Mouse (Mus musculus) testis, postnatal 14 days (tissue): ENCODE data around the gene She.
"Not testable (repeated sequence)": the region's sequence is repeated elsewhere in the genome, so short reads cannot be mapped to it uniquely, and the experiment has no call there.

Source experiments
- DNase-seq: peaks from one replicate; pipeline ENCODE4 v3.0.0; 2021; ENCODE audit warnings: low spot score

Gene She

DNA sequence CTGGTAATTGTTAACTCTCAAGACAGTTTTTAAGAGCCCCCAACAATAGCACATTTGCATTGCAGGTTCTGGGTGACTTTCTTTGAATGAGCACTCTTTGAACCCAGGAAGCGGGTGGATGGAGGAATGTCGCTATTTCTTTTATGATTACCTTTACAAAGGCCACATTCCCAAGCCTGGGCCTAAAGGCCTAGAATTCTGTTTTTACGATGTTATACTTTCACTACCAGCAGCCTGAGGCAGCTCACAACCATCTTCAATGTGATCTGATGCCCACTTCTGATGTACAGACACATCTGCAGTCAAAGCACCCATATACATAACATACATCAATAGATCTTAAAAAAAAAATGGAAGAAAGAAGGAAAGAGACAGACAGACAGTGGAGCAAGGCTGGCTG lies 32.1 kb downstream of the She start:
- DNase-seq = not testable (repeated sequence)

DNA sequence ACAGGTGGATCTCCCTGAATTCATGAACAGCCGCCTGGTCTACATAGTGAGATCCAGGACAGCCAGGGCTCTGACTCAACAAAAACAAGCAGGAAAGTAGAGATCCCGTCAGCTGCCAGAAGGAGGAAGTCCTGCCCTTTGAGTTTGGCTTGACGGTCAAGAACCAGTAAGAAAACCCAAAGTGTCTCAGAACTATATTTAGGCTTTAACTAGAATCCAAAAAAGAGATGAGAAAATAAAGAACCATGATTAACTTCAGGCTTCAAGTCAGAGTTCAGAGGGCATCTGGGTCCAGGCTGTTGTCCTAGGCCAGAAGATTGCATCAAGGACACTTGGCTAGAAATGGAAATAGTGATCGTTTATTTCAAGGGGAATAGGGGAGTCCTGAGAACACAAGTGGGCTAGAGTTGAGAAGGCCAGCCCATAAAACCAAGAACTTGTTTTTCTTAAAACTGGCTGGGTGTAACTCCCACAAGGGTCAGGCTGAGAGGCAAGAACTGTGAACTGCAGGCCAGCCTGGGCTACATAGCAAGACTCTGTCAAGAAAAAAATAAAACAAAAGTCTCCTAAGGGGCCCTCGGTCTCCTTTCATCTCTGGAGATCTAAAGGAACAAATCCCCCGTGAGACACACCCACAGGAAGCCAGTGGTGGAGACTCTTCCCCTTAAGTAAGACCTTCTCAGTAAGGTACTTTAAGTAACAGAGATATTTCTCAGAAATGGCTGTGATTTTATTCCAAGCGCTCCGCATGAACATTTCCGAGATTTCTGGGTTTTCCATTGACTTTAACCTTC lies 32.7 kb downstream of the She start:
- DNase-seq = no peak

DNA sequence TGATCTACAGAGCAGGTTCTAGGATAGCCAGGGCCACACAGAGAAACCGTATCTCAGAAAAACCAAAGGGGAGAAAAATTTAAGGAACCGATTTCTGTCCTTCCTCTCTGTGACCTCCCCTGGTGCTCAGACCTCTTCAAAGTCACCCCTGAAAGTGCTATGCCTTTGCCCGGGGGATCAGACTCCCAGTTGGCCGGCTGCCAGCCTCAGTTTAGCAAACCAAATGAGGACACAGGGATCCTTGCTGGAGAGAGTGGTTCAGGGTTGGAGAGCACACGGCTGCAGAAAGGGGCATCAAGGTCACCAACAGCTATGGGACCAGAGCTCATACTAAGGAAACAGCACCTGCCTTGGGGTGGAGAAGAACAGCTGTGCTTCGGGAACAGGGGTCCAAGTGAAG lies 33.9 kb downstream of the She start:
- DNase-seq = no peak

DNA sequence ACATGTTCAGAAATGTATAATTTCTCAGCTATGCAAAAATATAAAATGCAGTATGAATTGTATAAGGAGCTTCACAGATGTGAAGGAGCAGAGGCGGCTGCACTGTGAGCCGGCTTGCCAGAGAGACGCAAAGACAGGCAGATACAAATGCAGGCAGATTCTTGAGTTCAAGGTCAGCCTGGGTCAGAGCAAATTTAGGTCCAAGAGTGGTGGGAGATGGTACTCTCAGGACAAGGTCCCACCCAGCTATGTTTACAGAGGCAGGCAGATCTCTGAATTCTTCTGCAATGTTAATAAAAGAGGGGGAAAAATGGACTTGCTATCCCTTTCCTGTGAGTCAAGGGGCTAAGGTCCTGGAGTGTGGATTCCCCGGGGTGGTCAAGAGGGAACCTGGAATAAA lies 34.6 kb downstream of the She start:
- no peak for DNase-seq

DNA sequence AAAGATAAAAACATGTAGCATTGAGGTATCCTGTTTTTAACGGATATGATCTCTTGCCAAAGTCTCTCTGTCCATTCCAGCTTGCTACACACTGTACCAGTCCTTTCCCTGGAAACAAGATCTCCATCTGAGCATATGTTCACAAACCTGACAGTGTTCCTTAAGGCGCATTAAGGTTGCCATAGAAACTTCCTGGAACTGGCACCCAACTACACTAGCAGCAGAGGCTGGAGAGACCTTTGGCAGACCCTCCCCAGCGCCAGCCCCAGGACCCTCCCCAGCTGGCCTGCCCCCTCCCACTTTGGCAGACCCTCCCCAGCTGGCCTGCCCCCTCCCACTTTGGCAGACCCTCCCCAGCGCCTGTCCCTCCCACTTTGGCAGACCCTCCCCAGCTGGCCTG lies 36.5 kb downstream of the She start:
- no peak for DNase-seq

DNA sequence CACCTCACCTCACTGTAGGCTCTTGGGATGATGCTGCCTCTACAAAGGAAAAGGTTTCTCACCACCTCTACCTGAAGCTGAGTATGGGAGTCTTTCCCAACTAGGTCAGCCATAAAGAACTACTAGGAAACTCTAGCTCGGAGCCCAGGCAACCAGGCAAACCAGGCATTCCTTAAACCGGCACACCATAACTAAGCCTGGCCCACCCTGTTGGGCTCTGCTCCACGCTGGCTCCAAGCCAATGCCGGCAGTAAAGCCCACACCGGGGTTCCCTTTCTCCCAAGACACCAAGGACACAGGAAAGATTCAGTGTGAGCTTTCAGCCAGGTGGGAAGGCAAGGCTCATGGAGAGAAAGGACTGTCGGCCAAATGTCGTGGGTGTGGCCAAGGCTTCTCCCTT lies 37.2 kb downstream of the She start:
- no peak for DNase-seq

DNA sequence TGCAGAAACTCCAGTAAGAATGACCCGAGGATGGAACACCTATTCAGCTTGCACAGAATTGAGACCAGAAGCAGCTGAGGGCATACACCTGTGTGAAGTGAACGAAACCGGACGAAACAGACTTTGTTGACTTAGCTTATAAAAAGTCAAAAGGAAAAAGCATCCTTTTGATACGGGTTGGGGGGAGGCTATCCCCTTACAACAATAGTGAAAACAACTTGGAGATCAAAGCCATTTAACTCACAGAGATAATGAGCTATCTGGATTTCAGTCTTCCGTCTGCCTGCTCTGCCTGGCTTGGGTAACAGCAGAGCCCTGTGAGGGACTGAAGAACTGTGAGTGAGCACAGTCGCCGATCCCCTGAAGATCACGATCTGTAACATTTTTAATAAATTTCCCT lies 37.8 kb downstream of the She start:
- no peak for DNase-seq

DNA sequence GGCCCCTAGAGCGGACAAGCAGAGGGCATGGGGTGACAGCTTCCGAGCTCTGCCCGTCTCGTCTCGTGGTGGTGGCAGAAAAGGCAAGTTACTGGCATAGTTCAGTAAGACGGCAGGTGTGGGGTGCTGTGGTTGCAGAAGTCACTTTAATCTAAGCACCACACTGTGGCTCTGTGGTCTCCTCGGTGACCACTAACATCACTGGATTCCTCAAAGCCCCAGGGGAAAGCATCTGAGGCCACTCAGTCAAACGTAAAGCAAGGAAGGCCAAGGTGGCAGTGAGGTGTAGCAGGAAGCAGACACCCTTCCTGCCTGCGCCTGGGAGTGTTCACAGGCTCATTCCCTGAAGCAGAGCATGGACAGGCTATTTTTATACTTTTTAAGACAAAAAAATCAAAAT lies 38.4 kb downstream of the She start:
- no peak for DNase-seq

DNA sequence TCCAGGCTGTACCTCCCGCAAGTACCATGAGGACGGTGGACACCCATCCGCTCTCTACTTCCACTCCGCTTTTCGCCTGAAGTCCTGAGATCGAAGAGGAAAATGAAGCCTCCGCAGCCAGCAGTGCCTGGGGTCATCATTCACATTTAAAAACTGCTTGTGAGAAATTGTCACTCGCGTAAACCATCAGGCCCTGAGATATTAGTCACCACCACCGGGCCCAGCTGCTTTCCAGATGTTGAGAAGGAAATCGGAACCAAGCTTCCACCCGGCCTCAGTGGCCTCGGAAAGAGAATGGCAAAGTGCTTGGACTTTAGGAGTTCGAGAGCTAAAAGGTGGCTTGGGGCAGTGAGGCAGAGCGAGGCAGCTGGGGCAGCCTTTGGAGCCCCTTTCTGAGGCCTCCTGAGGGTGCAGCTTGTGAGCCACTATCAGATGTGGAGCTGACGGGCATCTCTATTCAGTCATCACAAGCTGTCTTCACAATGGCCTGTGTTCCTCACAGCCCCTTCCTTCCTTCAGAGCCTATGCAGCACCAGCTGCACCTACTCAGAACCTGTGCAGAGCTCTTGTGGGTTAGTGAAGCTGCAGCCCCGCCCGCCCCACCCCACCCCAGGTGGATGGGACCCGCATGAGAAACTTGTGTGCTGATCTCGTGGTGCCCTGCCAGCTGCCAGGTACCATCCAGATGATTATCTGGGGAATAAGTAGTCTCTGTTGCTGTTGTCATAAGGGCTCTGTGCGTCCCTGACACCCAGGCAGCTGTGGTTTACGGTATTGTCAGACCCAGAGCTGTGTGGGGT lies 39.5 kb downstream of the She start:
- no peak for DNase-seq

DNA sequence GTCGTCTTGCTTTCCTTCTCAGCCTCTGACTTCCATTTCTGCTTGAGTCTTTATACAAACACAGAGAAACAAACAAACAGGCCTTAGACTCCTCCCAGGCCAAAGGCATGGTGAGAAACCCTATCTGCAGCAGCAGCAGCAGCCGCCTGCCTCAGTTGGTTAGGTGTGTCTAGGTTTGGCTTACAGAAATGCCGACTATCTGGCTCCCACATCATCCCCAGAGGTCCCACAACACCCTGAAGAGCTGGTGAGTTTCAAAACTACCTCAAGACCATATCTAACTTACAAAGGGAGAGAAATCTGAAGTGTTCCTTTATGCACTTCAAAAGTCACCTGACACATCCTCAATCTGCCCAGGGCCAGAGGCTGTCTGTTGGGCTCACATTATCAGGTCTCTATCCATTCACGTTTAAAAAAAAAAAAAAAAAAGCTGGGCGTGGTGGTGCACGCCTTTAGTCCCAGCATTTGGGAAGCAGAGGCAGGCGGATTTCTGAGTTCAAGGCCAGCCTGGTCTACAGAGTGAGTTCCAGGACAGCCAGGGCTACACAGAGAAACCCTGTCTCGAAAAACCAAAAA lies 40.3 kb downstream of the She start:
- no peak for DNase-seq

DNA sequence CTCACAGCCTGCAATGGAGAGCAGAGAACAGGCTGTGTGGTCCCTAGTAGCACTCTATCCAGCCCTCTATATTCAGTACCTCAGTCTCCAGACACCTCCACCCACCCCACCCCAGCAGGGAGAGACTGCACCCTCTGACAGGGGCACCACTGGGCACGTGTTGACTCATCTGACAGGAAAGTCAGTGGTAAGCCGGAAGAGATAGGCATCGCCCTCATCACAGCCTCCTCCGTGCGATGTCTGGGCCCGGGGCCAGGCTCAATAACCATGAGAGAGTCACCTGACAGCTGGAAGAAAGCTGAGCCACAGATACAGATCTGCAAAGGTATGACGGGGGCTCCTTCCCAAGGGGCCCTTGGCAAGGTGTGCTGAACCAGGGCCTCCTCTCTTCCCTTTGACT lies 41.0 kb downstream of the She start:
- no peak for DNase-seq

DNA sequence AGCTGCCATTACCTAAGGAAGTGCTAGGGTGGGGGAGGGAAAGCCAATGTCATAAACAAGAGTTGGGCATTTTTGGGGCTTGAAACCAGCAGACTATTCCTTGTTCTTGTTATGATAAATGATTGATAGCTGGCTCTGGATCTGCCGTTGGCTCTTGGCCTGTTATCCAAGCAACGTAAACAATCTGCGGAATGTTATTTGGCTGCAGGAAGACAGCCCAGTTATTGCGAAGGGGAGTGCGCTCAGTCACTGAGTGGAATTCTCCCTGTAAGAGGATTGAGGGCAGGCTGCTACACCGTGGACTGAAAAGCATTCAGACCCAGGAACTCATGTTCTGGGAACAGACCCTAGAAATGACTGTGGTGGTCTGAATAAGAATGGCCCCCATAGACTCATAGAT lies 41.5 kb downstream of the She start:
- no peak for DNase-seq

DNA sequence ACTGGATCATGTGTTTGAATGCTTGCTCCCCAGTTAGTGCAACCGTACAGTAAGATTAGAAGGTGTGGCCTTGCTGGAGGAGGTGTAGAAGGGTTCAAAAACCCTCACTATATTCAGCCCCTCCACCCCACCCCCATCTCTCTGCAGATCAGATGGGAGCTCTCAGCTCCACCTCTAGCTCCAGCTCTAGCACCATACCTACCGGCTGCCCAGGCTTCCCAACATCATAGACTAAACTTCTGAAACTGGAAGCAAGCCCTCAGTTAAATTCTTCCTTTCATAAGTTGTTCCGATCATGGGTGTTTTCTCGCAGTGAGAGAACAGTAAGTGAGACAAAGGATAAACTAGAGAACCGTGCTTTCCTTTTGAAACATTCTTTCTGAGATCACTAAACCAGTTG lies 42.9 kb downstream of the She start:
- DNase-seq = no peak

DNA sequence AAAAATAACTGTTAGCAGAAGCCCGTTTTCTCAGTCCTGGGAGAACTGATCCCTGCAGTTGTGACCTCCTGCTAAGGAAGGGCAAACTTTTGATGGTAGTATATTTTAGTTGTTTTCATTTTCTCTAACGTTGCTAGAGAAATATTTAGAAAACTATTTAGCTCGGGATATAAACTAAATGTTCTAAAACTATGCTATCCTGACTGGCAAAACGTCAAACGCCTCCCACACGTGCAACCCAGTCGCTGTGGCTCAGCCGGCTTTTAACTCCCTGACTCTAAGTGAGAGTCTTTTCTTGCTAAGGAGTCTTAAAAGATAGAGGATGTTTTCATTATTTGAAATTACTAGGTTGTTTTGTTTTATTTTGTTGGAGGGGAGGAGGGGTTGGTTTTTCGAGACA lies 43.9 kb downstream of the She start:
- no peak for DNase-seq

DNA sequence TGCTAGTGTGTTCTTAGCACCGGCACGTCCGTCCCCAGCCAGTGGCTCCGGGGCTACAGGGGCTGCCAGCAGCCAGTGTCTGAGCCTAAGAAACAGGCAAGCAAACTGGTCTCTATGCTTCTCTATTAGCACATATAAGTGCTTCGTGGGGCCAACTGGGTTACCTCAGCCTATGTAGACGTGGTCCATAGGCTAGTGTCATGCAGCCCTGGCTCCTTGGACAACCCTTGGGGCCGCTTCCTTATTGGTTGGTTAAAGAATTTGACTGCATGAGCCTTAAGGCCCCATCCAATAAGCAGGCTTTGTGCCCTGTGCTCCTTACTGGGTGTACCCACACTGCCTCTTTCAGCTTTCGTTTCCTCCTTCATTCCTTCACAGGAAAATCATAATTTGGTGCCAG lies 44.6 kb downstream of the She start:
- no peak for DNase-seq

DNA sequence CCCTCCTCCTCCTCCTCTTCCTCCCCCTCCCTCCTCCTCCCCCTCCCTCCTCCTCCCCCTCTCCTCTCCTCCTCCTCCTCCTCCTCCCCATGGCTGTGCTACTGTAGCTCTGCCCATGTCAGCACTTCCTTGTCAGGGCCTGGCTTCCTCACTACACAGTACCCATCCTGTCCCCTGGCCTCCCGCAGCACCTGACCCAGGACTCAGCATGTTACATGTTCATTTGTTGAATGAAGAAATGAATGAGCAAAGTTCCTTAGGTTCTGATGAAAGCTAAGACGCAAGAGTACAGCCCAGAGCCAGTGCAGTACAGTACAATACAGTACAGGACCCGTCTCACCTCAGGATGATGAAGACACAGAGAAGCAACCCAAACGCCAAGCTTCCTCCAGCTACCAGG lies 45.3 kb downstream of the She start:
- no peak for DNase-seq

DNA sequence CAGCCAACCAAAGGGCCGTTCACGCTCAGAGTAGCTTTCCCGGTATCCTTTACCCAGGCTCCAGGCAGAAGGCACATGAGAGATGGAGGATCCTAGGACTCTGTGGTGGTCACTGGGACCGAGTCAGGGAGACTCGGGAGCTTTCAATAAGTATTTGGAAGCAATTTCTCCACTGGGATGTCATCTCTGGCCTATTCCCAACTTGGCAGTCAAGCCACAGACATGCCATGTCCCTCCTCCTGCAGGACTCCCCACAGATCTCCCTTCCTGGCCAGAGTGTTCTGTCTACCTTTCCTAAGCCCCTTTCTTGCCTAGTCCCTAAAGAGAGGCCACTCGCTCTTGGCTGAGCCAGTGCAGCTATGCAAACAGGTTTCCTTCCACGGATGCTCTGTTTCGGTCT lies 46.0 kb downstream of the She start:
- DNase-seq = no peak

DNA sequence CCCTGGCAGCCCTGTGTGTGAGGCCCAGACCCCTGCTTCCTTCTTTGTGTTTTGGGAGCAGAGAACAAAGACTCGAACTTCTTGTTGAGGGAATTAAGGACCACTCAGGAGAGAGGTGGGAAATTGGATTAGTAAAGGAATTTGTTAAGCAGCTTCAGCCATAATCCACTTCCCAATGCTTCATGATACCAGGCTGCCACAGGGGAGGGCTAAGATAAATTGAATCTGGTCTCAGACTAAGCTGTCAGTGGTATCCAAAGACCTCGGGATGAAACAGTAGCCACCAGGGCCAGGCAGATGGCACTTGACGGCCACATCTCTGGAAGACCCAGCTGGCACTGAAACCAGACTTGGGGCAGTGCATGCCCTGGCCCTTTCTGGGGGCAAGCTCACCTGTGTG lies 47.3 kb downstream of the She start:
- DNase-seq = no peak

DNA sequence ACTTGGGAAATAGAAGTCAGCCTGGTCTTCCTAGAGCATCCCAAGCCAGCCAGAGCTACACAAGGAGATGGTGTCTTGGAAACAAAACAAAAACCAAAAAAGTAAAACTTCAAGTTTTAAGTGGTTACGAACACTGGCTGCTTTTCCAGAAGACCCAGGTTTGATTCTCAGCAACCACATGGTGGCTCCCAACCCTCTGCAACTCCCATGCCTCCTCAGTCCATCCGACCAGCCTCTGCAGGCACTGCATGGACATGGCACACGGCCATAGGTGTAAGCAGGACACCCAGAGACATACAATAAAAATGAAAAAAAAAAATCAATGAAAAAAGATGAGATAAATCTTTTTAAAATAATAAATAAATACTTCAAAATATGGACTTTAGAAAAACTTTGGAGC lies 48.2 kb downstream of the She start:
- DNase-seq = no peak

DNA sequence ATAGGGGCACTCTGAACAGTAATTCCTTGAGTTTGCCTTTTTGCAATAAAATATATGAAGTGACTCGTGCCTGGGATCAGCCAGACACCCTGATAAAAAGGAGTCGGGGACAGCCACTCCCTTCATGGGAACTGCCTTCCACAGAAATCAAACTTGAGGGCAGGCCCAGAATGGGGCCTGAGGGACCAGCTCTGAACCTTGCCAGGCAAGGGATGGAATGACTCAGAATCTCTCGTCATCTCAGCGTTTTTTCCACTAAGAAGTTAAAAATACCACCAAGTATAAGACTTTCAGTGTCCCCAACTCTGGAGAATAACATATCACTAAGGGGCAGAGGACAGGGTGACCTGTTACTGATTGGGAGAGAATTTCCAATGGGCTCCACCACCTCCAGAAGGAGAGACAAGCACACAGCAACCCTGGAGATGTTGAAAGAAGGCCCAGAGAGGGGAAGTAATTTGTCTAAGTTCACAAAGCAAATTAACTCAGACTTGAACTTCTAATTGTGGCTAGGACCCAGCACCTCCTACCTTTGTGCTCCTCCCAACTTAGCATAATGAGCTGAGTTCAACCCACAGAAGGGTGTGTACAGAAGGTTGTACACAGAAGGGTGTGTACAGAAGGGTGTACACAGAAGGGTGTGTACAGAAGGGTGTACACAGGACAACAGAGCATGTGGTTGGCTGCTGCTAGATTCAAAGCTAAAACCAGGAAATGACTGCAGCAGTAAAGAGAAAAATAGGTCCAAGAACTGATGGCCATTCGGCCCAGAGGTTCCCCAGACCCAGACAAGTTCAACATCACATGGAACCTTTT lies 49.1 kb downstream of the She start:
- DNase-seq = no peak

DNA sequence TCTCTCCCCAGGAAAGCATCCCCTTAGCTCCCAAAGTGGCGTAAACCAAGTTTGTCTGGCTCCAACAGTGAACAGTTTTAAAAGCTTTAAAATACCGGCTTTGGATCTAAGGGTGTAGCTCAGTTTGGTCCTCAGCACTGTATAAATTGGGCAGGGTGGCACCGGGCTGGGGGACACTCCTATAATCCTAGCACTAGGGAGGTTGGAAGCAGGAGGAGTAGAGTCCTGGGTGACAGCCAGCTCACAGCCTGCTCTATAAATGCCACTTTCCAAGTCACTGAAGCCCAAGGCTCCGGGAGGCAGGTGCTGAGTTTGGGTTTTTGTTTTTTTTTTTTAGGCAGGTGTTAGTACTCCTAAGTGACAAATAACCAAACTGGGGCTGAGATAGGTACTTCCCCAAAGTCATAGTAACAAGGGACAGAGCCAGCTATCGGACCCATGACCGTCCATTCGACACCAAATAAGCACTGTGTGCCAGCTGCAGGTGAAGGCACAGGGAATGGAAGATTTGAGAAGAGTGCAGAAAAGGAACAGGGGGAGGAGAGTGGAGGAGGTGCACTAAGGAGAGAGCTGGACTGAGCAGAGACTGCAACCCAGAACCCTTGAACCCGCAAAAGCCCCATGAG lies 51.5 kb downstream of the She start:
- no peak for DNase-seq

DNA sequence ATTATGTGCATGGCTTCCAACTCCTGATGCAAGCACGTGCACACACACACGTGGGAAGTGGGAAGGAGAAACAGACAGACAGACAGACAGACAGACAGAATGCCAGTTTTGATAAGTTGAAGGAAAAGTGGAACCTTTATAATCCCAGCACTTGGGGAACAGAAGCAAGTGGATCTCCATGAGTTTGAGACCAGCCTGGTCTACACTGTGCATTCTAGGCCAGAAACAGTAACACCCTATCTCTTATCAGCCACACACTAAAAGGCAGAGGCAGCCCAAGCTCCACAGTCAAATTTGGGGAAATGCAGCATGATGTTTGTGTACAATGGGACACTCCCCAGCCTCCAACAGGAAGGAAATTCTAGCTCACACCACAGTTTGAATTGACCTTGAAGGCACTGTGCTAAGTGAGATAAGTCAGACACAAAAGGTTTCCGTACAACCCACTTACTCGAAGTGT lies 52.4 kb downstream of the She start:
- DNase-seq = no peak
